In the genomic region with DNA sequence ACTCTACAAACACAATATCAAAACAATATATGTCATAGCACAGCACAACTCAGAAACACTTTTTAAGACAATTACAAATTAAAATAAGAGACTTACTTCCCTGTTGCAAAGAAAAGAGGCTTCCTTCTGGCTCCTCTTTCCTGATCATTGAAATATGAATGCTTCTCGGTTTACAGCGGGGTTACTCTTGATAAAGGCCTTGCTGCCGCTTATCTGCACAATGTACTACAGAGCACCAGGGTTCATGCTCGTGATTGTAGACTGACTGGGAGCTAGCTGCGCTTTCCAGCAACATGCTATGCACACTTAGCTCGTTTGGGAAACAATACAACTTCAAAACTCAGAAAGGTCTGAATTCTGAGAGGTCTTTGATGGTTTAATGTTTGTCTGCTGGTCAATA, we compare ENCODE assay signal across 8 mouse cellular contexts. TPM values are rescaled to one million over a fixed set of nuclear protein-coding genes. Genes with fewer than 3 reads are reported as not detected.
A peak's percentile ranks its signal among the peaks of the same experiment; 100 is the strongest.
DNase-seq lines count a peak whose midpoint lies in the region; ATAC-seq and TF ChIP-seq lines count a peak whose summit lies in the region.

No protein-coding gene starts in this region.

- H3K27ac ChIP-seq in heart, embryonic 11.5 days (ENCODE audit: low read depth, low read length) = no peak overlapping the region
- no peak overlapping the region for H3K27ac ChIP-seq in hindbrain, embryonic 13.5 days
- H3K27ac ChIP-seq in liver, postnatal 0 days (ENCODE audit: low read depth) = peak overlapping the region; percentile 17

- DNase-seq in heart, adult 8-10 months (ENCODE audit: low spot score) = no peak
- no peak for DNase-seq in G1E (ENCODE audit: low spot score)
- DNase-seq in liver, postnatal 0 days = no peak
- no peak for DNase-seq in thymus, postnatal 4 days
- DNase-seq in thymus, postnatal 25 days = no peak
- no peak for DNase-seq in kidney, postnatal 14 days

- H3K36me3 ChIP-seq in heart, embryonic 11.5 days (ENCODE audit: control insufficient read depth, insufficient read depth, low read length) = no peaks in the 10 kb centered on the region
- H3K36me3 ChIP-seq in G1E (replicated peaks) = peaks cover 24% of the 10 kb centered on the region
- H3K36me3 ChIP-seq in hindbrain, embryonic 13.5 days = no peaks in the 10 kb centered on the region
- no peaks in the 10 kb centered on the region; the same call in 1 of the 2 replicates for H3K36me3 ChIP-seq in liver, postnatal 0 days (replicated peaks; ENCODE audit: insufficient read depth, low read length)

- H3K9ac ChIP-seq in heart, embryonic 11.5 days (ENCODE audit: low read depth, low read length) = no peak overlapping the region
- no peak overlapping the region for H3K9ac ChIP-seq in hindbrain, embryonic 13.5 days
- H3K9ac ChIP-seq in liver, postnatal 0 days (replicated peaks) = 0 out of 2 replicates have a peak overlapping the region, but pooled peaks have one; percentile 10

- H3K4me3 ChIP-seq in heart, embryonic 11.5 days (ENCODE audit: low read depth, low read length) = peak overlapping the region; percentile 11; the same call in 1 of the 2 replicates
- H3K4me3 ChIP-seq in G1E (ENCODE audit: low read depth, low read length) = peak overlapping the region; percentile 61; the same call in 1 of the 2 replicates
- peak overlapping the region; percentile 4; the same call in 1 of the 2 replicates for H3K4me3 ChIP-seq in hindbrain, embryonic 13.5 days
- H3K4me3 ChIP-seq in liver, postnatal 0 days (ENCODE audit: low read depth, low read length) = peak overlapping the region; percentile 99; the same call in 1 of the 2 replicates

- peak overlapping the region; percentile 51 for H3K4me2 ChIP-seq in heart, embryonic 11.5 days
- peak overlapping the region; percentile 36 for H3K4me2 ChIP-seq in hindbrain, embryonic 13.5 days
- H3K4me2 ChIP-seq in liver, postnatal 0 days (ENCODE audit: low read depth, low read length) = peak overlapping the region; percentile 52

- WGBS in heart, embryonic 11.5 days (ENCODE audit: insufficient replicate concordance) = 36% methylated on average over 6 of the region's 6 CpGs
- WGBS in hindbrain, embryonic 13.5 days = 63% methylated on average over 6 of the region's 6 CpGs
- 37% methylated on average over 6 of the region's 6 CpGs for WGBS in liver, postnatal 0 days (ENCODE audit: insufficient replicate concordance)

- no peaks in the 10 kb centered on the region for H3K9me3 ChIP-seq in heart, embryonic 11.5 days (replicated peaks; ENCODE audit: control insufficient read depth, low read length)
- no peaks in the 10 kb centered on the region for H3K9me3 ChIP-seq in G1E (replicated peaks)
- H3K9me3 ChIP-seq in hindbrain, embryonic 13.5 days = no peaks in the 10 kb centered on the region
- H3K9me3 ChIP-seq in liver, postnatal 0 days (ENCODE audit: low read length) = no peaks in the 10 kb centered on the region

- no peak for TF ChIP-seq EP300 in liver, postnatal 0 days (IDR thresholded peaks at IDR 0.05; ENCODE audit: low read depth)

- 0 out of 2 replicates have a peak, but pooled peaks cover 3% of the 10 kb centered on the region for H3K4me1 ChIP-seq in heart, embryonic 11.5 days (ENCODE audit: control insufficient read depth, insufficient read depth, low read length)
- peaks cover 26% of the 10 kb centered on the region for H3K4me1 ChIP-seq in G1E (ENCODE audit: insufficient read depth, low read depth, low read length)
- H3K4me1 ChIP-seq in hindbrain, embryonic 13.5 days (replicated peaks) = peaks cover 11% of the 10 kb centered on the region; the same call in 1 of the 2 replicates
- no peaks in the 10 kb centered on the region for H3K4me1 ChIP-seq in liver, postnatal 0 days (ENCODE audit: insufficient read depth)

- no peaks in the 10 kb centered on the region for H3K27me3 ChIP-seq in heart, embryonic 11.5 days (ENCODE audit: control insufficient read depth, insufficient read depth, low read length)
- H3K27me3 ChIP-seq in G1E (ENCODE audit: insufficient read depth, low read length) = peaks cover 2% of the 10 kb centered on the region
- H3K27me3 ChIP-seq in hindbrain, embryonic 13.5 days = no peaks in the 10 kb centered on the region
- no peaks in the 10 kb centered on the region for H3K27me3 ChIP-seq in liver, postnatal 0 days (ENCODE audit: insufficient read depth, low read length)

- no peak for ATAC-seq in heart, embryonic 11.5 days (replicated peaks; ENCODE audit: insufficient number of reproducible peaks, low FRiP score, low TSS enrichment)
- no peak for ATAC-seq in G1E (ENCODE audit: extremely low read depth, insufficient number of reproducible peaks, low FRiP score, poor library complexity, severe bottlenecking)
- no peak for ATAC-seq in hindbrain, embryonic 13.5 days (ENCODE audit: low FRiP score)
- no peak for ATAC-seq in liver, postnatal 0 days

- no peak for TF ChIP-seq CTCF in G1E (IDR thresholded peaks at IDR 0.05; ENCODE audit: low read depth, low read length)
- no peak for TF ChIP-seq CTCF in liver, postnatal 0 days (IDR thresholded peaks at IDR 0.05; ENCODE audit: low read depth)

RNA-seq across cellular contexts. Expression of a gene that starts 0.7 kb away (rescaled TPM):
- 1.6 and 1.8 TPM in 2 replicates for polyA plus RNA-seq in heart, embryonic 11.5 days (2014; fragmentation: Nextera tagmentation; extraction: Ambion mirVana)
- 1 to 10 TPM; 3.1 to 6.2 (median 3.9) TPM for total RNA-seq in heart, adult 8-10 months (2022)
- total RNA-seq in G1E (2014; fragmentation: Nextera tagmentation) = 16.4 and 22.0 TPM in 2 replicates
- 13.2 and 16.8 TPM in 2 replicates for total RNA-seq in G1E (2017)
- 5.0 and 5.9 TPM in 2 replicates for polyA plus RNA-seq in G1E (2012)
- 3.1 and 3.2 TPM in 2 replicates for polyA plus RNA-seq in hindbrain, embryonic 13.5 days (2015; fragmentation: Nextera tagmentation; extraction: Ambion mirVana)
- polyA plus RNA-seq in liver, postnatal 0 days (2015; fragmentation: Nextera tagmentation; extraction: Ambion mirVana) = 1.4 and 1.5 TPM in 2 replicates

RNA-seq across cellular contexts. Expression of a gene that starts 17.5 kb away (rescaled TPM):
- polyA plus RNA-seq in heart, embryonic 11.5 days (2014; fragmentation: Nextera tagmentation; extraction: Ambion mirVana) = not detected in 2 replicates
- total RNA-seq in heart, adult 8-10 months (2022) = 1 to 10 TPM in 1 of 4 experiments, under 1 TPM in 3; 0.19 to 1.4 (median 0.50) TPM
- total RNA-seq in G1E (2014; fragmentation: Nextera tagmentation) (not detected in 2 replicates), G1E (2017) (not detected in 2 replicates)
- not detected in 2 replicates for polyA plus RNA-seq in G1E (2012)
- 0.06 TPM in 1 of 2 replicates, not detected in the other for polyA plus RNA-seq in hindbrain, embryonic 13.5 days (2015; fragmentation: Nextera tagmentation; extraction: Ambion mirVana)
- polyA plus RNA-seq in liver, postnatal 0 days (2015; fragmentation: Nextera tagmentation; extraction: Ambion mirVana) = 8.7 and 9.1 TPM in 2 replicates

RNA-seq across cellular contexts. Expression of a gene that starts 20.0 kb away (rescaled TPM):
- 31.5 and 40.1 TPM in 2 replicates for polyA plus RNA-seq in heart, embryonic 11.5 days (2014; fragmentation: Nextera tagmentation; extraction: Ambion mirVana)
- total RNA-seq in heart, adult 8-10 months (2022) = 10 to 100 TPM; 21.2 to 28.0 (median 23.9) TPM
- total RNA-seq in G1E (2014; fragmentation: Nextera tagmentation) (10.5 and 21.4 TPM in 2 replicates), G1E (2017) (19.0 and 19.8 TPM in 2 replicates)
- polyA plus RNA-seq in G1E (2012) = 55.2 and 55.4 TPM in 2 replicates
- polyA plus RNA-seq in hindbrain, embryonic 13.5 days (2015; fragmentation: Nextera tagmentation; extraction: Ambion mirVana) = 77.5 and 79.9 TPM in 2 replicates
- polyA plus RNA-seq in liver, postnatal 0 days (2015; fragmentation: Nextera tagmentation; extraction: Ambion mirVana) = 17.2 and 18.6 TPM in 2 replicates

RNA-seq across cellular contexts. Expression of a gene that starts 27.9 kb away (rescaled TPM):
- polyA plus RNA-seq in heart, embryonic 11.5 days (2014; fragmentation: Nextera tagmentation; extraction: Ambion mirVana) = 5.1 and 6.1 TPM in 2 replicates
- total RNA-seq in heart, adult 8-10 months (2022) = under 1 TPM in 3 of 4 experiments, not detected in 1; 0.25 to 0.38 (median 0.35) TPM
- total RNA-seq in G1E (2014; fragmentation: Nextera tagmentation) (0.38 and 1.7 TPM in 2 replicates), G1E (2017) (14.6 and 15.6 TPM in 2 replicates)
- polyA plus RNA-seq in G1E (2012) = 10.1 and 12.7 TPM in 2 replicates
- 1.3 and 1.9 TPM in 2 replicates for polyA plus RNA-seq in hindbrain, embryonic 13.5 days (2015; fragmentation: Nextera tagmentation; extraction: Ambion mirVana)
- 8.7 and 9.2 TPM in 2 replicates for polyA plus RNA-seq in liver, postnatal 0 days (2015; fragmentation: Nextera tagmentation; extraction: Ambion mirVana)

RNA-seq across cellular contexts. Expression of a gene that starts 31.3 kb away (rescaled TPM):
- 18.1 and 23.0 TPM in 2 replicates for polyA plus RNA-seq in heart, embryonic 11.5 days (2014; fragmentation: Nextera tagmentation; extraction: Ambion mirVana)
- total RNA-seq in heart, adult 8-10 months (2022) = 1 to 10 TPM; 5.9 to 9.9 (median 6.0) TPM
- total RNA-seq in G1E (2014; fragmentation: Nextera tagmentation) (1.7 and 2.9 TPM in 2 replicates), G1E (2017) (16.0 and 16.1 TPM in 2 replicates)
- polyA plus RNA-seq in G1E (2012) = 21.7 and 28.3 TPM in 2 replicates
- 24.3 and 26.8 TPM in 2 replicates for polyA plus RNA-seq in hindbrain, embryonic 13.5 days (2015; fragmentation: Nextera tagmentation; extraction: Ambion mirVana)
- polyA plus RNA-seq in liver, postnatal 0 days (2015; fragmentation: Nextera tagmentation; extraction: Ambion mirVana) = 7.1 and 7.2 TPM in 2 replicates

Comparison
In these comparisons a context has a peak if more than half of its experiments do, and no peak if none do; other contexts are left out.
1. H3K4me3 ChIP-seq: peak in every context shown above with its lines; median percentile 99 in liver, postnatal 0 days; 61 in G1E; 11 in heart, embryonic 11.5 days; 4 in hindbrain, embryonic 13.5 days.